Mouse (Mus musculus): ENCODE results near the gene Rhoj.

Rhoj gene

DNA sequence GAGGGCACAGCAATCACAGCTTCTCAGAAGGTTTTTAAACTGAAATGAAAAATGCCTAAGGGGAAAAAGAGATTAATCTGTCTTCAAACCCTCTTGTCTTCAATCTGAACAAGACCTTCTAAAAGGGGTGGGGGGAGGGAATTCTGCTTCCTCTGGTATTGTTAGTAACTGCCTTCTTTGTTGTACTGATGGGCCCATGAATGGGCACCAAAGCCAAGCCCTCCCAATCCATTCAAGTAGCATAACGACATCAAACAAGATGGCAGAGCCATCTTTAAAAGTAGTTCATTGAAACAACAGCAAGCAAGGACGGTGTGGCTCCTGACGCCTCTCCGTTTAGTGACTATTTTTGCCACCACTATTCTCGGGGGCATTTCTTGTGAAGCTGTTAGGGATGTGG is 42.6 kb downstream of the Rhoj start:
- DNase-seq (ENCODE audit: low spot score): no peak

DNA sequence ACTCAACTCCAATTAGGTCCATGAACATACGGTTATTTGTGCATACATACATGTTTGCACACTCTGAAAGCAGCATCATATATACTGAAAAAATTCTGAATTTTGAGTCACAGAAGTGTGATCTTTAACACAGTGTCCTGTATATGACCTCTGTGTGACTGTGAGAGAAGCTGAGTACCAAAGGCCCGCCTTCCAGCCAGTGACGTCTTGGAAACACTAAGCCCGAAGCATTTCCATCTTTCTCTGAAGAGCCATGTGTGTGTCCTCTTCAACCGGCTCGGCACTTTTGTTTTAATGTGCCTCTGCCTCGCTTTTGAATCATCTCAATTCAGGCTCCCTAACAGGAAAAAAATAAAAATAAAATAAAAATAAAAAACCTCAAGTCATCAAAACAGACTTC is 43.7 kb downstream of the Rhoj start:
- DNase-seq (ENCODE audit: low spot score): no peak

DNA sequence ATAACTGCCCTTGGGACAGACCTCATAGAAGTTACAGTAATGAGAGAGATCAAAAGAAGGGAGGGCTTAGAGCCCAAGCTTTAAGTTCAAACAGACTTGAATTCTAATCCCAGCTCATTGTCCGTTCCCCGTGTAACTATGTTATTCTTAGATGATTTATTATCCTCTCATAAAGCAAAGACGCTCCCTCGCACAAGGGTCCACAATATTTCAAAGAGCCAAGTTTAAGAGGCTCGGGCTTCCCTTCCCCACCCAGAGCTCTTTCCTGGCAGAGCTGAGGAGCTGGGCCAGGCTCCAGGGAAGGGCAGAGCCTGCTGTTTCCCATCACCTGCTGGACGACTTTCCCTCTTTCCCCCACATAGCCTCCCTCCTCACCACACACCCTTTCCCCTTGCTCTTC is 44.3 kb downstream of the Rhoj start:
- no peak for DNase-seq (ENCODE audit: low spot score)

DNA sequence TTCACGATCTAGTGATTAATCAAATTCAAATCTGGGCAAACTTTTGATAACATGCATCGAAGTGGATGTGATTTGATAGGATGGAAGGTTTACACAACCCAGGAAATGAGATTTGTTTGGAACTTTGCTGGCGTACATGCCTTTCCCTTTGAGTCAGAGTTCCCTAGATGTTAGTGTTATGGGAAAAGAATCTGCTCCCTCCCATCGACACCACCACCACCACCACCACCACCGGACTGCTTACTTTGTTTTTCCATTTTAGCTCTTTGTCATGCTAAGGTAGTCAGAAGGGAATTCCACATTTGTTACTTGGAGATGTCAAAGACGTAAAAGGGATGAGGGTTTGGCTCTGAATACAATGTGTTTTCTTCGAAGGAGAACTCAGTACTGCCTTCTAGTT is 46.2 kb downstream of the Rhoj start:
- DNase-seq (ENCODE audit: low spot score): no peak

DNA sequence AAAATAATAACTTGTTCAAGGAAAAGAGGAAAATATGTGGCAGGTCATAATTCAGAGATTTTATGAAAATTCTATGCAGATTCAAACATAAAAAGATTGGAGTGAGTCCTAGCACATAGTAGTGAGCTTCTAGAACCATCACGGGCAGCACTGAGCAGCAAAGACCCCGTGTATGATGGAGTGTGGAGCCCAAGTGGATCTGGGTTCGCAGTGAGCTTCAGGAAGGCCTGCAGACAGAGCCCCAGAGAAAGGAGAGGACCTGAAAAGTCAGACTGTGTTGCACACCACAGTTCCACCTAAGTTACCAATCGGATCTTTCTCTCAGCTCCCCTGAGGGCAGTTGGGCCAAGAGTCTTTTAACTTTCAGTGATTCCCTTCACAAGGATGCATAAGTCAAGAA is 49.7 kb downstream of the Rhoj start:
- no peak for DNase-seq (ENCODE audit: low spot score)

DNA sequence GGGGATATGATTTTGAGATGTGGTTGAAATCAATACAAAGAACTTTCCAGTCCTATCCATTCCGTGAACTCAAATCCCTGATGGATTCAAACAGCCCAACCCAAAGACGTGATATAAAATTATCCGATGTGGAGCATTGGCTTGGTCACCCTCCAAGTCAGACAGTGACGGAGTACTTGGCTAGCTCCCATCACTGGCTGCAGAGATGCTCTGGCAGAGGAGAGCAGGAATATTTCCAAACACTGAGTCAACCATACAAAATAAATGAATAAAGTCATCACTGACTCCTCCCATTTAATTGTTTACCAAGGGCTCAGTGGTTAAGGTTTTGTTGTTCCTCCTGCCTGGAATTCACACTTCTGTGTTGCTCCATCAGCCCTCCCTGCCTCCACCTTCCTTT is 50.6 kb downstream of the Rhoj start:
- DNase-seq (ENCODE audit: low spot score): no peak

DNA sequence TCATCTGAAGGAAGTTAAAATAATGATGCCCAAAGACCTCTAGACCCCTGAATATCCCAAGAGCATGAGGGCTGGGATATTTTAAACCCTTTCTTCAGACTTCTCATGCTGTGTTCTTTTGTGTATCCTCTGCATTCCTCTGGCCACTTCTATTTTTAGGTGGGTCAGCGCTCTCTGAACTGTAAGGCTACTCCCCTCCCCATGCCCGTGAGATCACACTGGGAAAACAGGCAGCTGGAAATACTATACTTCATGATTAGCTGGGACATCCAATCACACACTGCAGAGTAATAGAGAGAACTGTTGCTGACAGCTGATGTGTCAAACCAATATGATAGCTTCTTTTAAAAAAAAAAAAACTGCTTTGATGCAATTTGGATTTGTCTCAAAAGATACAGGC is 51.4 kb downstream of the Rhoj start:
- peak; percentile 19 for DNase-seq (ENCODE audit: low spot score)

DNA sequence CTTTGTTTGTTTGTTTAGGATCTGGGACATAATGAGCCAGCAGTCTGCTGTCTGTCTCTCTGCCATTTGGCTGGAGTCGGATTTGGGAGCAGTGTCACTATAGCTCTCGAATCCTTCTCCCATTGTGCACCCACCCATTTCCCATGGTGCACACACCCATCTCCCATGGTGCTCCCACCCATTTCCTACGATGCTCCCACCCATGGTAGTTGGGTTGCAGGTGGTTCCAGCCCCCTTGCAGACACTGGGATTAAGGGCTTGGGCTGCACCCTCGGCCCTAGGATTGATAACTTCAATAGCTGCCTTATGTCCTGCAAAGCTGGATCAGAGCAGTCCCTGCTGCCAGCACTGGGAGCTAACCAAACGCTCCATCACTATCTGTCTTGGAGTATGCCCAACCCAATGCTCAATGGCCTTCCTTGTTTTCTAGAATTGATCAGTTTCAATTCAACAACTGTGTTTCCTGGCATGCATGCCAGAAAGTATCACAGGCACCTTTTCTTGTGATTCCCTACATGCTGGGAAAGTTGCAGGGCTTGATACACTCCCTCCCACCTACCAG is 51.9 kb downstream of the Rhoj start:
- no peak for DNase-seq (ENCODE audit: low spot score)

DNA sequence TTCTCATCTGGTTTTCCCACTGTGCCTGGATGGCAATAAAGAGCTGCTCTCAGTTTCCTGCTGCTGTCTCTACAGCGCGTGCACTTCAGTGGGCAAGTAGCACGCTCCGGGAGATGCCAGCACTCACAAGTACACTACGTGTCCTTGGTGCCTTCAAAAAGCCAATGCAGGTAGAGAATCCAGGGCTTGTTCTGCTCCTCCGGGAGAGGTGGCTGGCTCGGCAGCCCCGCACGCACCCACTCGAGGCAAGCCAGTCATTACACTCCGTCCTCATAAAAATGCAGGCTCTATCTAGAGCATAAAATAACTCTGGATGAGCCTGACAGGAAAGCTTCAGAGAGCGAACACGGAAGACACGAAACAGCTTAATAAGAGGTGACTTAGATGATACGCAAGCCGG is 54.3 kb downstream of the Rhoj start:
- DNase-seq (ENCODE audit: low spot score): no peak

DNA sequence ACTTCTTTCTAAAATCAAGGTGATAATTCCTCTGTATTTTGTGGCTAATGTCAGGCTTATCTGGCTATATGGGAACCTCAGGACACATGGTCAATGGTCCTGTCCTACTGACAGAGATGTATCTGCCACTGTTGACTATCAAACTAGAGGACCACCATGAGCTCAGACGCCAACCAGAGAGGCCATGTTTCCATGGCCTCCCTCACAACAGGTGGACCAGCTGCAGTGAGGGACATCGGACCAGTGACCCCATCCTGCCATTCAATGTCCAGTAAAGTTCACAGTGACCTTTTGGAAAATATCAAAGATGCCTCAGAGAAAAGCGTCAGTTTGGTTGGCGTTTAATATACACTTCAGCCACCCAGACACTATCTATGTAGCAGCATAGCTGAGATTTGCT is 56.3 kb downstream of the Rhoj start:
- DNase-seq (ENCODE audit: low spot score): no peak

DNA sequence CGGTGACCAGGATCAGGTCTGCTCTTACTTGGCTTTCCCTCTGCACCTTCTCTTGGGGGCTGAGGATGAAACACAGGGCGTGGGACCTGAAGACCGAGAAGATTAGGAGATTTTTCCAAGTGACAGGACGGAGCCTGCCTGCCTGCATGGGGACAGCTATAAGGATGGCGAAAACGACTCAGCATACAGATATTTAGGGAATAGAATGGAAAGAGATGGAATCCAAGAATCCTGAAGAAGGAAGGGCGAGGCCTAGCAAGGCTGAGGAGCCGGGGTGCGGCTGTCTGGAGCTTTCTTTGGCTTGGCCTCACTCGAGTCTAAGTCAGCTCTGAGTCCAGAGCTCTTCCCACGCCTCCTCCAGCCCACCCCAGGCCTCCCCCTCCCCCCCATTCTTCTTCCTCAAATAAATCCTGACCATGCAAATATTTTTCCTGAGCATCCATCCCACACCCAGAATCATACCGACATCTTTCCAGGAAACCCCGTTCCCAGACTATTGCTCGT is 57.6 kb downstream of the Rhoj start:
- no peak for DNase-seq (ENCODE audit: low spot score)

DNA sequence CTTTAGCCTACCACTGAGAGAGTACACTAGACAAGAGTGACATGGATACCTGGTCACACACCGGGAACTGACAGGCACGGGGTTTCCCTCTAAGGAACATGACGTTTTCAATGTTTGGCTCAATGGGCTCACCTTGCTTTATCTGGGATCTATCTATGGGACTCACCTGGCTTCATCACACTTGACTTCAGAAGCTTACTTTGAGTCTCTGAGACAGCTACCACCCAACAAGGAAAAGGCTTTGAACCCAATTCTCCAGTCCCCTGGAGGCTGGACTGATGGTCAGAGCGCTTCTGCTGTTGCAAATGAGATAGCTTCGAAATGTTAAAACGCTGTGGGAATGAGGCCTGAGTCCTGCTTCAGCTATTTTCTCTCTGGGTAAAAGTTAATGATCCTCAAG is 59.2 kb downstream of the Rhoj start:
- no peak for DNase-seq (ENCODE audit: low spot score)

DNA sequence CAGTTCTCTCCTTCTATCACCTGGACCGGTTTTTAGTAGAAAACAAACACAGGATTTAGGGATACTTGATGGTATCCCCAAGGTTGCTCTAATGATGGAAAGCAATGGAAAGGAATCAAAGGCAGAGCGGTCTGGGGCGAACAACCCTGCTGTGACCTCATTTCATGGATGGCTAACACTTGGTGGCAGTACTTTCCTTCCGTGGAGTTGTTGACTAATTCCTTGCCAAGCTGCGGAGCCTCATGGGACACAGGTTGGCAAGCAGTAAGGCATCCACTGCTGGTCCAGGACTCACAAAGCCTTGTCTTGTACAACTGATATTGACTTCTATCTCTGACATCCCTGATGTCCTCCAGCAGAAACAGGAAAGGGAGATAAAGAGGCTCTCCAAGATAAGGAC is 60.4 kb downstream of the Rhoj start:
- no peak for DNase-seq (ENCODE audit: low spot score)

DNA sequence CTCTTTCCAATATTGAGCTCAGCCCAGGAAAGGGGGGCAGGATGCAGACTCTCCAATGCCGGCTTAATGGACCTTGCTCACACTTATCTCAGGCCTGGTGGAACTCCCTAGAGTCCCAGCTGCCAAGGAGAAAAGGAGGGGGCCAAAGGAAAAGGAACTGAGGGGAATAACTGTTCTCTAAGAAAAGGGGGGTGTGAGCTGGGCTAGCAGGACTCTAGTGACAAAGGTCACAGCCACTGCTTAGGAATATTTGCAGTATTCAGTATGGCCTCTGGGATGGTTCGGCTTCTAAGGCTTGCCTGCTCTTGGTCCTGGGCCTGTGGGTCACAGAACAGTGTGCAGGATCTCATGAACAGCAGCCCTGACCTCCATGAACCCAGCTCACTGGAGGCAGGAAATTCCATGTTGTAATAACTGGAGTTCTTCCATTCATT is 61.3 kb downstream of the Rhoj start:
- no peak for DNase-seq (ENCODE audit: low spot score)

DNA sequence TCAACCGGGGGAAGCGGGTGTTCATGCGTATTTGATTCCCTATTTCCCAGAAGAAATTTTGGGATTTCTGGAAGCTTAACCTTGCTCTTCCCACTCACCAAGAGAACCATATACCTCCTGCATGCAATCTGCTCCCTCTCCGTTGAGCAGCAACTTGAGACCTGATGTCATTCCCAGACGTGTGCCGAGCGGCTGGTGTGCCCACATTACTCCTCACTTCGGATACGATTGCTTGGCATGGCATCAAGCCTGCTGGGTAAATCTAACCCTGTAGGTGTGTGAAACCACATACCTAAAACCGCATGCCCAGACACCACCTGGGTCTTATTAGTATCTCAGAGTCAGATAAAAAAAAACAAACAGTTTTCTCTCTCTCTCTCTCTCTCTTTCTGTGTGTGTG is 66.3 kb downstream of the Rhoj start:
- no peak for DNase-seq (ENCODE audit: low spot score)

DNA sequence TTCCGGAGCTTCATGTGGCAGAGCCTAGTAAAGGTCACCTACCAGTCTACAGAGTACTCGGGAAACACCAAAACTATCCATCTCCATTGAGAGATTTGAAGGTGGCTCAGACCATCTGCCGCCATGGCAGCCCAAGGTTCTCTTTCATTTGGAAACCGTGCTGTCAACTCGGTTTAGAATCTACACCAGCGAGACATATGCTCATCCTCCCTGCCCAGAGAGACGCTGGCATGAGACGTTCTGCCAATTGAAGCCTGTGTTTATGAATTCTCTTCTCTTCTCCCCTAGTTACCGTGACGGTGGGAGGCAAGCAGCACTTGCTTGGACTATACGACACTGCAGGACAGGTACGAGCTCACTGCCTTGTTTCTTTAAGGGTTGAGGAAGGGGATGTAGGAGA is 66.9 kb downstream of the Rhoj start:
- DNase-seq (ENCODE audit: low spot score): no peak

DNA sequence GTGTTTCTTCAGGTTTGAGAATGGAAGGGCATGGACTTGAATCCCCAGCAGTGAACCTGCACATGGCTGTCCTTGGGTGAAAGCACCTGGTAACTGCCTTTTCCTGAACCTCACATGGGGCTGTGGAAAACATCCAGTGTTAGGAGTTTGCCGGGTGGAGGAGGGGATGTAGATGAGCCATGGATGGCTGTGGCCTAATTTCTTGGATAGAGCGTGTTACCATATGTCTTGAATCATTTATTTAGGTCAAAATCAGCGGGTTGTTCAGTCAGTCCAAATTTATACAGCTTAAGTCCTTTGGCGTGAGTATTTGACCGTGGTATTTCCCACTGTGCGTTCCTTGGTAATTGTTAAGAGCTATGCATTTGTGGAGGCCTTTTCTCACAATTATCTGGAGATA is 68.0 kb downstream of the Rhoj start:
- DNase-seq (ENCODE audit: low spot score): no peak

DNA sequence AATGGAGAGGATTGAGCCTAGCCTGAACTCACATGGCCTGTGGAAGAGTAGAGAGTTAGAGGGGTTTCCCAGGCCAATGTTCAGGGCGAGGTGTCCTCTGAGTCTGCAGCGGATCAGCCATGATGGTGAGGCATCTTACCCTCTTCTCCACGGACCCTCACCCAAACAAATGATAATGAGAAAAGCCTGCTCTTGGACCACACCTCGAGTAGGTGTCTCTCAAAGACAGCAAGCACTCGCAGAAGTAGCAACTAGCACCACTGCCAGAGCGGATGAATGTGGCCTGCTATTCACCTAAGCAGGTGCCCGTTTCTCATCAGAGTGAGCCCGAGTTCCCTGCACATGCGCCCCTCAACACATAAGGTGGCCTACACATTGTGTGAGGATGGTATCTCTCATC is 78.6 kb downstream of the Rhoj start:
- DNase-seq (ENCODE audit: low spot score): no peak

DNA sequence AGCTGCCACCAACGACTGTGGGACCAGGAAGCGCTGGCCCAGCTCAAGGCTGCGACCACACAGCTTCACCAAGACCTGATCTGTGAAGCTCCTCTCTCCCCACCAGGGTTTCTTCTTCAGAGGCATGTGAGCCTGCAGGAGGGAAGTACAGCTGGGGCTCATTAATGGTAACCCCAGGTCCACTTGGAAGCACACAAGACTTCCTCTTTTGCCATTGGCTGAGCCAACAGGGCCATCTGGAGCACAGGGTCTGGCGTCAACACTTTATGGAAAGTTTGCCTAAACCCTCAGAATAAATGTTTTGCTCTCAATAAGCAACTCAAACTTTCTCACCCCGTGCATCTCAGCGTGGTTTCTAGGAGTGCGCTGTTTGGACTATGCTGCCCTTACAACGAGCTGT is 79.0 kb downstream of the Rhoj start:
- no peak for DNase-seq (ENCODE audit: low spot score)

DNA sequence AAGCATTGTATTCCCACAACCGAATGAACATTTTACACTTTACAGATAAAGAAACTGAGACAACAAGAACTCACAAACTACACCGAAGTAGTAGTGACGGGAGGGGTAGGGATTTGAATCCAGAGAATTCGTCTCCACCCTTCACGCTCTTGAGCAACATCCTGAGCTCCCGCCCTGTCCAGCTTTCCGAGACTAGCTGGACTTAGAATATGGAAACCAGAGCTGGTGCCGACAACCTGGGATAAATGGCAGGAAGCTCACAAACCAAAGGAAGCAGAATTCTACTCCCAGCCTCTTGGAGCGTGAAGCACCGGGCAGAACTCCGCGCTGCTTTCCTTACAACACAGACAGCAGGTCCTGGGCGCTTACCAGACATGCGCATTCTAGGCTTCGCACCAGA is 79.7 kb downstream of the Rhoj start:
- no peak for DNase-seq (ENCODE audit: low spot score)

DNA sequence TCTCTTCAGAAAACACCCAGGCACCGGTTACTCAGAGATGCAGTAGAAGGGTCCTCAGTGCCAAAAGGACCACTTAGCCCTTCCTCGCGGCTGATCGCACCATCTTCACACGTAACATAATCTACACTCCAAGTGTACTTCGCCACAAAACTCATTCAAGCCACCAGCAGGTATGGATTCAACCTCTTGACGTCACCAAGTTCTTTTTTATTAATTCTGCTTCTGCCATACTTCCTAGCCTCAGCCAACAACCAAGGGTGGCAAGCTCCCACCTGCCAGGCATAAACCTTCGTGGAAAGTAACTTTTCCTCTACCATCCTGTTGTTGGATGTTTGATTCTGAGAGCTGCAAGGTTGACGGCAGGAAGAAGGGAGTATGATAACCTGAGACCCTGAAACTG is 80.4 kb downstream of the Rhoj start:
- DNase-seq (ENCODE audit: low spot score): no peak

DNA sequence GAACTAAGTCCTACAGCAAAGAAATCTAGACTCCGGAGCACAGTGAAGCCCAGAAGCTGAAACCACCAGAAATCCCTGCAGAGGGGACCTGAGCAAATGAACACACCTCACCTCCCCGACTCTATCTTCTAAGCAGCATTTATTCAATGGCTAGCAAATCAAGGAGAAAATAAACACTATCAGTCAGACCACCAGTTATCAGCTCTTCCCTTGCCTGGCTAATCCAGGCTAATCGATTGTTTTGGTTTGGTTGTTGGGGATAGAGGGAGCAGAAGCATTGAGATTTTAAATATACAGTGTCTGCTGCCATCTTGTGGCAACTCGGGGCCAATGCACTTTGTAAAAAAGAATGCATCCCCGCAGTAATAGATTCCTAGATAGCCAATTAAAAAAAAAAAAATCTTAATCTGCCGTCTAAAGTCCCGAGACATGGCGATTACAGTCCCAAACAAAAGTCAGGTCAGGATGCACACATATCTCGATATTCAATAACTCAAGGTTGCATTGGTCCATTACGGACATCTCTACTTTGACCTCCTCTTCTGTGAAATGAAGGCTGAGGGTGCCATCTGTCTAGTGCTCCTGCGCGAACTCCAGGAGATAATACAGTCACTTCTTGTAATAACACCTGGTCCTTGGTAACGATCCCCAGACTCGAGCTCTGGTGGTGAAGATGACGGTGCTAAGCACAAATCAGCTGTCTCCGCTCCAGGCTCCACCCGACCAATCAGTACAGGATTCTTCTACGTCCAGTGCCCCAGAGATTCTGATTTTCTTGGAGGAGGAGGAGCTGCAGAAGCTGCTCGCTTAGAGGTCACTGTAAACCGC is 81.4 kb downstream of the Rhoj start:
- DNase-seq (ENCODE audit: low spot score): peak; percentile 63

DNA sequence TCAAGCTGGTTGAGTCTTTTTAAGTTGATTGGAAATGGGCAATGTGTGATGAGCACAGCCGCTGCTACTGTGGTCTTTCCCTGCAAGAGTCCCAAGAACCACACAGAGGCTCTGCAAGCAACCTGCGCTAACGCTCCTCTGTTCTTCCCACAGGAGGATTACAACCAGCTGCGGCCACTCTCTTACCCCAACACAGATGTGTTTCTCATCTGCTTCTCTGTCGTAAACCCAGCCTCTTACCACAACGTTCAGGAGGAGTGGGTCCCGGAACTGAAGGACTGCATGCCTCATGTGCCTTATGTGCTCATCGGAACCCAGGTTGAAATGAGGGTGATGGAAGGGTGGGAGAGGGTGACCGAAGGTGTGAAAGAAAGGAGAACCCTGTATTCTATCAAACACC is 83.4 kb downstream of the Rhoj start:
- peak; percentile 11 for DNase-seq (ENCODE audit: low spot score)
